Mouse (Mus musculus) stomach, postnatal 0 days (tissue): ENCODE measurements around the gene Rpp14.

ENCODE experiments used
- CTCF ChIP-seq: IDR thresholded peaks from 2 replicates; pipeline ENCODE4 v1.5.1; 2016; ENCODE audit warnings: antibody characterized with exemption, low read depth, mild to moderate bottlenecking, moderate library complexity
- EP300 ChIP-seq: optimal IDR thresholded peaks from 2 replicates; pipeline ENCODE3; 2016; ENCODE audit warnings: antibody characterized with exemption

DNA sequence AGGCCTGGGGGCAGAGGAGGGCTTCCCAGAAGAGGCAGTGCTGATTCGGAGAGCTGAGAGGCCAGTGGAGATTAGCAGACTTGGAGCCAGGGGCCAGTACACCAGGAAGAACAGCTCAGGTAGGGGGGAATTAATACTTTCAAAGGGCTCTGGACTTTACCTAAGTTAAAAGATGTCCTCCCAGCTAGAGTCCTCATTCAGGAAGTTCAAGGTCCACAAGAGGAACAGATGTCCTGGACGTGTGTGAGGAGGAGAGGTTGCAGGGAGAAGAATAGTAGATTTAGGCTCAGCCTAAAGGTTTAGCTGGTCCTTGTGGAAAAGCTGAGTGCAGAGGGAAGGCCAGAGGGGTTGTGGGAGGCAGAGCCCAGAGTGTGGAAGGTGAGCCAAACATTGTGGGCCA lies 54.1 kb downstream of the Rpp14 start:
- TF ChIP-seq EP300 (no peak), CTCF (no peak)
